Mouse (Mus musculus) neural tube, embryonic 11.5 days (tissue): ENCODE data around the gene Sult6b2. TPM values are rescaled to one million over a fixed set of nuclear protein-coding genes. Genes with fewer than 3 reads are reported as not detected.

Experiments used
- ATAC-seq: fragments of 200-750 bp; cut with Nextera tagmentation; 2 replicates; pipeline ENCODE4 v1.8.0; 2017; ENCODE audit warnings: moderate number of reproducible peaks, mild to moderate bottlenecking, moderate TSS enrichment, moderate library complexity; ENCODE audit not compliant: insufficient read depth, low FRiP score, low TSS enrichment
- DNase-seq: peaks from one replicate; pipeline ENCODE4 v3.0.0-alpha.2; 2015; ENCODE audit warnings: low spot score
- H3K27ac ChIP-seq: fragments of 300-500 bp; sonication (generic); 2 replicates; pipeline ENCODE4 v1.5.1; 2014; ENCODE audit warnings: low read depth, mild to moderate bottlenecking, low read length
- H3K27me3 ChIP-seq: fragments of 300-500 bp; sonication (generic); 2 replicates; pipeline ENCODE4 v1.6.1; 2014; ENCODE audit warnings: mild to moderate bottlenecking, low read length, mixed read lengths; ENCODE audit not compliant: control insufficient read depth, insufficient read depth
- H3K36me3 ChIP-seq: fragments of 300-500 bp; sonication (generic); 2 replicates; pipeline ENCODE4 v1.6.1; 2014; ENCODE audit warnings: mild to moderate bottlenecking, low read length, moderate library complexity, mixed read lengths; ENCODE audit not compliant: control insufficient read depth, insufficient read depth
- H3K4me1 ChIP-seq: fragments of 300-500 bp; sonication (generic); 2 replicates; pipeline ENCODE4 v1.6.1; 2014; ENCODE audit warnings: low read length, mixed read lengths; ENCODE audit not compliant: control insufficient read depth, insufficient read depth
- H3K4me2 ChIP-seq: fragments of 300-500 bp; sonication (generic); 2 replicates; pipeline ENCODE4 v1.6.1; 2014; ENCODE audit warnings: low read depth, mild to moderate bottlenecking, moderate library complexity
- H3K4me3 ChIP-seq: fragments of 300-500 bp; sonication (generic); 2 replicates; pipeline ENCODE4 v1.5.1; 2014; ENCODE audit warnings: low read depth, low read length
- H3K9ac ChIP-seq: fragments of 300-500 bp; sonication (generic); 2 replicates; pipeline ENCODE4 v1.6.1; 2014; ENCODE audit warnings: mild to moderate bottlenecking, low read length
- H3K9me3 ChIP-seq: fragments of 300-500 bp; sonication (generic); 2 replicates; pipeline ENCODE4 v1.6.1; 2016; ENCODE audit warnings: low read length; ENCODE audit not compliant: control insufficient read depth
- WGBS: fragments of 180-500 bp; shearing (Covaris S2); extraction: QIAGEN DNeasy Blood & Tissue Kit; methylation state at CpG from one replicate; pipeline ENCODE4 v1.1.7; 2014; 5-methylcytosine and 5-hydroxymethylcytosine counted together
- polyA plus RNA-seq: library from polyadenylated mRNA; unstranded; fragments of >200 nt; fragmentation: Nextera tagmentation; extraction: Ambion mirVana; gene quantifications from 2 replicates; pipeline ENCODE4 v1.2.1, GENCODE M21; 2014

Sult6b2 gene
- polyA plus RNA-seq, 1 experiment from 2014 or later = 0.29 TPM

- Histone ChIP-seq H3K27me3 (no peaks in the 10 kb centered on the region), H3K36me3 (no peaks in the 10 kb centered on the region), H3K27ac (no peak overlapping the region), H3K4me2 (peak overlapping the region; percentile 74), H3K9me3 (no peaks in the 10 kb centered on the region), H3K9ac (peak overlapping the region; percentile 23; the same call in 1 of the 2 replicates), H3K4me1 (peaks cover 6% of the 10 kb centered on the region; the same call in 1 of the 2 replicates), H3K4me3 (no peak overlapping the region; the same call in 1 of the 2 replicates)
- ATAC-seq (no peak), DNase-seq (no peak)
- 90% methylated on average over 6 of the region's 6 CpGs for WGBS
Measured at GRCm38 (mm10) chr6:142757976-142758375, 46.3 kb downstream of the Sult6b2 start.

- no peak for DNase-seq
- Histone ChIP-seq H3K27ac (no peak overlapping the region; the same call in 1 of the 2 replicates), H3K9me3 (no peaks in the 10 kb centered on the region), H3K4me3 (peak overlapping the region; percentile 66), H3K36me3 (no peaks in the 10 kb centered on the region), H3K4me1 (peaks cover 6% of the 10 kb centered on the region; the same call in 1 of the 2 replicates), H3K27me3 (no peaks in the 10 kb centered on the region), H3K4me2 (peak overlapping the region; percentile 74), H3K9ac (peak overlapping the region; percentile 84)
- 62% methylated on average over 10 of the region's 10 CpGs for WGBS
- no peak for ATAC-seq
Measured at GRCm38 (mm10) chr6:142757334-142757965, 46.9 kb downstream of the Sult6b2 start.

GRCm38 (mm10) chr6:142756507-142757333 lies 47.6 kb downstream of the Sult6b2 start, which contains the start of gene Cmas:
TSS of gene Cmas (plus strand) at chr6:142756686.
- H3K9me3 ChIP-seq = no peaks in the 10 kb centered on the region
- H3K27me3 ChIP-seq = no peaks in the 10 kb centered on the region
- H3K9ac ChIP-seq = peak within 1 kb of the TSS; percentile 84
- no peaks in the 10 kb centered on the region for H3K36me3 ChIP-seq
- DNase-seq = peak; percentile 90
- peak within 1 kb of the TSS; percentile 74 for H3K4me2 ChIP-seq
- H3K27ac ChIP-seq = peak within 1 kb of the TSS; percentile 28
- ATAC-seq = peak; percentile 95
- H3K4me3 ChIP-seq = peak within 1 kb of the TSS; percentile 66
- peaks cover 6% of the 10 kb centered on the region; the same call in 1 of the 2 replicates for H3K4me1 ChIP-seq
- WGBS = under 1% methylated on average over 68 of the region's 68 CpGs

- peaks cover 4% of the 10 kb centered on the region; the same call in 1 of the 2 replicates for H3K4me1 ChIP-seq
- no peaks in the 10 kb centered on the region for H3K36me3 ChIP-seq
- DNase-seq = no peak
- no peak for ATAC-seq
- H3K9ac ChIP-seq = no peak overlapping the region
- no peak overlapping the region for H3K4me3 ChIP-seq
- WGBS = 39% methylated on average over 14 of the region's 14 CpGs
- H3K9me3 ChIP-seq = no peaks in the 10 kb centered on the region
- H3K4me2 ChIP-seq = no peak overlapping the region
- H3K27me3 ChIP-seq = no peaks in the 10 kb centered on the region
- no peak overlapping the region for H3K27ac ChIP-seq
Measured at GRCm38 (mm10) chr6:142752331-142753246, 51.7 kb downstream of the Sult6b2 start.

DNA sequence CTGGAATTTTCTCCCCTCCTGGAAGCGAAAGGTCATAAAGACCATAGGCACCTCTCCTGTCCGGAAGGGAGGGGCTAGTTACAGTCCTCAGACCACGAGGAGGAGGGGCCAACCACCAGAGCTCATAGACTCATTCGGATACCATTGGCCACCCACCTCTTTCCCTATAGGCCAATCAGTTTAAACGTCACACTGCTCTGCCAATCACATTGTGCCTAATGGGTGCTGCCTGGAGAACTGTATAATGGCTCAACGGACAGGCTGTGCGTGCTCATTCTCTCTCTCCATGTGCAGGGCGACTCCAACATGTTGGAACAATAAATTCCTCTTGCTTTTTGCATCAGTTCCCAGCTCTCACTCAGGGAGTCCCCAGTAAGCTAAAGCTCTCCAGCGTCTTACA lies 52.9 kb downstream of the Sult6b2 start:
- no peak overlapping the region for H3K9ac ChIP-seq
- H3K4me3 ChIP-seq = no peak overlapping the region
- peak; percentile 54; the same call in 1 of the 2 replicates for ATAC-seq
- H3K4me1 ChIP-seq = no peaks in the 10 kb centered on the region
- no peaks in the 10 kb centered on the region for H3K27me3 ChIP-seq
- H3K36me3 ChIP-seq = no peaks in the 10 kb centered on the region
- 45% methylated on average over 9 of the region's 9 CpGs for WGBS
- H3K4me2 ChIP-seq = no peak overlapping the region
- H3K27ac ChIP-seq = no peak overlapping the region
- H3K9me3 ChIP-seq = no peaks in the 10 kb centered on the region
- DNase-seq = no peak

DNA sequence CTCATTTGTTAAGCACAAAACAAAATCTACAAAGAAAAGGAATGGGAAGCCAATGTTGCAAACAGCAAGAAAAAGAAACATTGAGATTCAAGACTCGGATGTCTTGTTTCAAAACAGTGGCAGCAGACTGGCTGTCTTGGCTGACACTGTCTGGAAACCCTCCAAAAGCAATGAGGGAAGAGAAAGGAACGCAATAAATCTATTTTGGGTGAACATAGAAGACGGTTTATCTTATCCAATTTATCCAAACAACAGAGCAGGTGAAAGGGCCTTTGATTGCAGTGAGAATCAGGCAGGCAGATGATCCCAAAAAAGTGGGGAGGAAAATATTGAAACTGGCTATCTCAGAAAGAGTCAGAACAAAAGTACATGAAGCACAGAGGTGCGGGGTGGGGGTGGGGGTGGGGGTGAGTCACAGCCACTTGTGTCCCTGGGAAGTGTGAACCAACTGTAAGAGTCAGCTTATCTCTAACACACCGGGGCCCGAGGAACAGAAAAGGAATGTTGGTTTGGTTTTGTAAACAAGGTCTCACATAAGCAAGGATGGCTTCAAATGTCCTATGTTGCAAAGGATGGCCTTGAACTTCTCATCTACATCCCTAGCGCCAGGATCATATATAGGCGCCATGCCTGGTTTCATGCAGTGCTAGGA lies 56.1 kb downstream of the Sult6b2 start:
- no peak for ATAC-seq
- H3K4me3 ChIP-seq = no peak overlapping the region
- no peak overlapping the region for H3K9ac ChIP-seq

DNA sequence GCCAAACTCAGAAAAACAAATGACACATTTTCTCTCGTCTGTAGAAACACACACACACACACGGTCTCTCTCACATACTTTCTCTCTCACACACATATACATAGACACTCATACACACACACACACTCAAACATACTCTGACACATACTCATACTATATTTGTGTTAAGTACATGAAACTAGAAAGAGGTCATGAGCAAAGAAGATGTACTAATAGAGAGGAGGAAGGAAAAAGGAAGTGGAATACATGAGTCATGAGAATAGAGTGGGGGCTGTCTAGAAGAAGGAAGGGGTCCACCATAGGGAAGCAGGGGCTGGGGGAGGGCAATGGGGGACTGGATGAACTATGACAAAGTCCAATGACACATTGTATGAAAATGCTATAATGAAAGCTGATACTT lies 57.1 kb downstream of the Sult6b2 start:
- WGBS = 84% methylated on average over 2 of the region's 2 CpGs

More for the DNA sequence above, 56.1 kb downstream of the Sult6b2 start:
- DNase-seq = no peak
- Histone ChIP-seq H3K27ac (no peak overlapping the region), H3K9me3 (no peaks in the 10 kb centered on the region; the same call in 1 of the 2 replicates), H3K27me3 (no peaks in the 10 kb centered on the region), H3K36me3 (no peaks in the 10 kb centered on the region), H3K4me2 (no peak overlapping the region), H3K4me1 (no peaks in the 10 kb centered on the region)
- WGBS = 85% methylated on average over 8 of the region's 8 CpGs

DNA sequence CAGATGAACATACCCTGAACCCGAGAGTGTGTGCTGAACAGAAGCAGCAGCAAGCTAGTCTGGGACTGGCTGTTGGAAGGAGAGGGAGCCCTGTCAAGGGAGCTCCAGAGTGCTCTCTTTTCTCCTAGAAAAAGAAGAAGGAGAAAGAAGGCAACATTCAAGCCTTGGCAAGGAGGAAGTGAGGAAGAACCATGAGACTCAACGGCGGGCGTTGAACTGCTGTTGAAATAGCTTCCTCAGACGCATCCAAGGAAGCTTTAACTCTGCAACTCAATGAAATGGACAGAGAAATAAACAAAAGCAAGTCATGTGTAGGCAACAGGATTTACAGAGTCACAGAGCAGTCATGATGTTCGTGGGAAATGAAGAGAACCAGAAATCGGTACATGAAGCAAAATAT lies 57.5 kb downstream of the Sult6b2 start:
- Histone ChIP-seq H3K9me3 (no peaks in the 10 kb centered on the region; the same call in 1 of the 2 replicates), H3K9ac (no peak overlapping the region), H3K27me3 (no peaks in the 10 kb centered on the region), H3K36me3 (no peaks in the 10 kb centered on the region), H3K4me2 (no peak overlapping the region), H3K4me3 (no peak overlapping the region), H3K27ac (no peak overlapping the region), H3K4me1 (no peaks in the 10 kb centered on the region)
- DNase-seq = no peak
- 82% methylated on average over 7 of the region's 7 CpGs for WGBS
- ATAC-seq = no peak

More for the DNA sequence above, 57.1 kb downstream of the Sult6b2 start:
- Histone ChIP-seq H3K36me3 (no peaks in the 10 kb centered on the region), H3K27ac (no peak overlapping the region), H3K4me3 (no peak overlapping the region), H3K4me2 (no peak overlapping the region), H3K4me1 (no peaks in the 10 kb centered on the region), H3K9ac (no peak overlapping the region), H3K27me3 (no peaks in the 10 kb centered on the region), H3K9me3 (no peaks in the 10 kb centered on the region; the same call in 1 of the 2 replicates)
- no peak for ATAC-seq
- DNase-seq = no peak
